Mouse (Mus musculus): ENCODE measurements around the gene Wdr70.

DNA sequence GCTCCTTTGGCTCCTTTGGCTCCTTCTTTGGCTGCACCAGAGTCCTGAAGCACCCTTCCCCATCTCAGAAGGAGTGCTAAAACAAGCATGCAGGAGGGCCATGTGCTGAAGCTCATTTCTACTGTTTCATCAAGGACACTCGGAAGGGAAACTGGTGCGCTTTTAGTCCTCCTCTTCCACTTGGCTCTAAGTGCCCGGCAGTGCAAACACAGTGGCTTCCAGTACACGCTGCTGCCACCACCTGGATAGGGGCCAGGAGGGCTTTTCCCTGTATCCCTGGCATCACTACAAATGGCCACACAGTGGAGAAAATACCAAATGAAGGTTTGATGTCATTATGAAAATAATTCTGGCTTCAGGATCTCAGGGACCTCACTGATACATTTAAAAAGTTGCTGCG is 93.5 kb downstream of the Wdr70 start:
- no peak for TF ChIP-seq CTCF (conservative IDR thresholded peaks at IDR 0.05; ENCODE audit: low read length)
- TF ChIP-seq NANOG (IDR thresholded peaks at IDR 0.05; ENCODE audit: borderline replicate concordance, low read length): no peak
- TF ChIP-seq POU5F1 (IDR thresholded peaks at IDR 0.05; ENCODE audit: borderline replicate concordance, low read length): no peak

Data from E14TG2a.4 (cell line).